Mouse (Mus musculus) hindbrain, embryonic 11.5 days (tissue): ENCODE measurements around the gene Dip2b. TPM values are rescaled to one million over a fixed set of nuclear protein-coding genes. Genes with fewer than 3 reads are reported as not detected.
"Not testable (repeated sequence)": the region's sequence is repeated elsewhere in the genome, so short reads cannot be mapped to it uniquely, and the experiment has no call there.

Source experiments
- ATAC-seq: fragments of 200-750 bp; cut with Nextera tagmentation; 2 replicates; pipeline ENCODE4 v1.8.0; 2017; ENCODE audit warnings: mild to moderate bottlenecking, moderate TSS enrichment, moderate library complexity; ENCODE audit not compliant: low FRiP score
- DNase-seq: peaks from one replicate; pipeline ENCODE4 v3.0.0-alpha.2; 2015; ENCODE audit warnings: low spot score
- H3K27ac ChIP-seq: fragments of 300-500 bp; sonication (generic); 2 replicates; pipeline ENCODE4 v1.5.1; 2014; ENCODE audit warnings: mild to moderate bottlenecking, low read depth, low read length
- H3K27me3 ChIP-seq: fragments of 300-500 bp; sonication (generic); 2 replicates; pipeline ENCODE4 v1.6.1; 2014; ENCODE audit warnings: mild to moderate bottlenecking, low read length, moderate library complexity, mixed read lengths; ENCODE audit not compliant: control insufficient read depth, insufficient read depth
- H3K36me3 ChIP-seq: fragments of 300-500 bp; sonication (generic); 2 replicates; pipeline ENCODE4 v1.6.1; 2014; ENCODE audit warnings: mild to moderate bottlenecking, low read length, moderate library complexity, mixed read lengths; ENCODE audit not compliant: control insufficient read depth, insufficient read depth
- H3K4me1 ChIP-seq: fragments of 300-500 bp; sonication (generic); replicated peaks from 2 replicates; pipeline ENCODE4 v1.6.1; 2014; ENCODE audit warnings: low read length, mixed read lengths; ENCODE audit not compliant: control insufficient read depth, insufficient read depth
- H3K4me2 ChIP-seq: fragments of 300-500 bp; sonication (generic); replicated peaks from 2 replicates; pipeline ENCODE4 v1.6.1; 2014; ENCODE audit warnings: mild to moderate bottlenecking, low read depth, low read length
- H3K4me3 ChIP-seq: fragments of 300-500 bp; sonication (generic); 2 replicates; pipeline ENCODE4 v1.5.1; 2014; ENCODE audit warnings: low read depth, low read length
- H3K9ac ChIP-seq: fragments of 300-500 bp; sonication (generic); 2 replicates; pipeline ENCODE4 v1.6.1; 2014; ENCODE audit warnings: low read depth, low read length
- H3K9me3 ChIP-seq: fragments of 300-500 bp; sonication (generic); 2 replicates; pipeline ENCODE4 v1.6.1; 2016; ENCODE audit warnings: low read length; ENCODE audit not compliant: control insufficient read depth
- WGBS: fragments of 180-500 bp; shearing (Covaris S2); extraction: QIAGEN DNeasy Blood & Tissue Kit; methylation state at CpG from one replicate; pipeline ENCODE4 v1.1.7; 2014; 5-methylcytosine and 5-hydroxymethylcytosine counted together
- polyA plus RNA-seq: library from polyadenylated mRNA; unstranded; fragments of >200 nt; fragmentation: Nextera tagmentation; extraction: Ambion mirVana; gene quantifications from 2 replicates; pipeline ENCODE4 v1.2.1, GENCODE M21; 2014

Dip2b gene
- polyA plus RNA-seq, 1 experiment from 2014 or later, result 29.6 TPM

- no peak overlapping the region for H3K4me2 ChIP-seq
- no peaks in the 10 kb centered on the region for H3K36me3 ChIP-seq
- no peak for DNase-seq
- no peak for ATAC-seq
- no peaks in the 10 kb centered on the region for H3K4me1 ChIP-seq
- H3K27ac ChIP-seq, result no peak overlapping the region
- 93% methylated on average over 7 of the region's 7 CpGs for whole genome bisulfite sequencing
- no peak overlapping the region for H3K4me3 ChIP-seq
- no peaks in the 10 kb centered on the region for H3K27me3 ChIP-seq
- H3K9me3 ChIP-seq, result no peaks in the 10 kb centered on the region
- H3K9ac ChIP-seq, result no peak overlapping the region
Measured at GRCm38 (mm10) chr15:100245951-100246350, 207.5 kb downstream of the Dip2b start.

- Histone ChIP-seq H3K4me3 (no peak overlapping the region), H3K4me1 (no peaks in the 10 kb centered on the region), H3K27me3 (no peaks in the 10 kb centered on the region), H3K36me3 (peaks cover 3% of the 10 kb centered on the region; the same call in 1 of the 2 replicates), H3K4me2 (no peak overlapping the region), H3K9ac (no peak overlapping the region), H3K27ac (no peak overlapping the region), H3K9me3 (no peaks in the 10 kb centered on the region)
- DNase-seq (no peak), ATAC-seq (no peak)
- 93% methylated on average over 9 of the region's 9 CpGs for WGBS
Measured at GRCm38 (mm10) chr15:100247296-100247695, 208.8 kb downstream of the Dip2b start.

GRCm38 (mm10) chr15:100248665-100249433, 210.4 kb downstream of the Dip2b start:
- ATAC-seq (no peak), DNase-seq (no peak)
- Histone ChIP-seq H3K4me3 (no peak overlapping the region), H3K4me2 (no peak overlapping the region), H3K27ac (no peak overlapping the region), H3K9ac (no peak overlapping the region), H3K9me3 (no peaks in the 10 kb centered on the region), H3K36me3 (peaks cover 5% of the 10 kb centered on the region; the same call in 1 of the 2 replicates), H3K27me3 (no peaks in the 10 kb centered on the region), H3K4me1 (no peaks in the 10 kb centered on the region)
- WGBS, result 95% methylated on average over 6 of the region's 6 CpGs

- no peak overlapping the region for H3K9ac ChIP-seq
- H3K4me1 ChIP-seq, result no peaks in the 10 kb centered on the region
- H3K36me3 ChIP-seq, result peaks cover 12% of the 10 kb centered on the region; the same call in 1 of the 2 replicates
- H3K4me3 ChIP-seq, result no peak overlapping the region
- WGBS, result 93% methylated on average over 6 of the region's 6 CpGs
- H3K27me3 ChIP-seq, result no peaks in the 10 kb centered on the region
- no peaks in the 10 kb centered on the region for H3K9me3 ChIP-seq
- no peak overlapping the region for H3K27ac ChIP-seq
- H3K4me2 ChIP-seq, result no peak overlapping the region
- ATAC-seq (no peak), DNase-seq (no peak)
Measured at GRCm38 (mm10) chr15:100251153-100251780, 212.8 kb downstream of the Dip2b start.

- no peak overlapping the region for H3K4me2 ChIP-seq
- 96% methylated on average over 6 of the region's 6 CpGs for WGBS
- H3K36me3 ChIP-seq, result peaks cover 17% of the 10 kb centered on the region; the same call in 1 of the 2 replicates
- H3K27ac ChIP-seq, result no peak overlapping the region
- no peak overlapping the region for H3K4me3 ChIP-seq
- ATAC-seq (no peak), DNase-seq (no peak)
- no peak overlapping the region for H3K9ac ChIP-seq
- no peaks in the 10 kb centered on the region for H3K9me3 ChIP-seq
- no peaks in the 10 kb centered on the region for H3K4me1 ChIP-seq
- H3K27me3 ChIP-seq, result no peaks in the 10 kb centered on the region
Measured at GRCm38 (mm10) chr15:100256386-100256785, 217.9 kb downstream of the Dip2b start.

- Histone ChIP-seq H3K9me3 (no peaks in the 10 kb centered on the region), H3K27ac (no peak overlapping the region), H3K4me2 (no peak overlapping the region), H3K36me3 (peaks cover 14% of the 10 kb centered on the region; the same call in 1 of the 2 replicates), H3K4me3 (no peak overlapping the region), H3K27me3 (no peaks in the 10 kb centered on the region), H3K9ac (no peak overlapping the region), H3K4me1 (no peaks in the 10 kb centered on the region)
- ATAC-seq (no peak), DNase-seq (no peak)
- 95% methylated on average over 5 of the region's 5 CpGs for WGBS
Measured at GRCm38 (mm10) chr15:100257305-100257704, 218.8 kb downstream of the Dip2b start.

- no peaks in the 10 kb centered on the region for H3K9me3 ChIP-seq
- H3K4me3 ChIP-seq, result no peak overlapping the region
- H3K36me3 ChIP-seq, result peaks cover 12% of the 10 kb centered on the region; the same call in 1 of the 2 replicates
- ATAC-seq (no peak), DNase-seq (no peak)
- H3K4me2 ChIP-seq, result no peak overlapping the region
- no peaks in the 10 kb centered on the region for H3K4me1 ChIP-seq
- no peak overlapping the region for H3K9ac ChIP-seq
- H3K27me3 ChIP-seq, result no peaks in the 10 kb centered on the region
- WGBS, result 95% methylated on average over 7 of the region's 7 CpGs
- no peak overlapping the region for H3K27ac ChIP-seq
Measured at GRCm38 (mm10) chr15:100258646-100259425, 220.4 kb downstream of the Dip2b start.

GRCm38 (mm10) chr15:100260351-100260750, 221.9 kb downstream of the Dip2b start:
- not testable (repeated sequence) for ATAC-seq, H3K9ac ChIP-seq, H3K4me3 ChIP-seq, DNase-seq, H3K9me3 ChIP-seq, H3K4me1 ChIP-seq, H3K27ac ChIP-seq, H3K27me3 ChIP-seq, H3K4me2 ChIP-seq, H3K36me3 ChIP-seq
- WGBS, result 93% methylated on average over 6 of the region's 7 CpGs
